Mouse (Mus musculus) gastrocnemius, postnatal 10 days (tissue): ENCODE measurements around the gene Zfp185. TPM values are rescaled to one million over a fixed set of nuclear protein-coding genes. Genes with fewer than 3 reads are reported as not detected.
"Not testable (repeated sequence)": the region's sequence is repeated elsewhere in the genome, so short reads cannot be mapped to it uniquely, and the experiment has no call there.

Experiments used
- DNase-seq: peaks from one replicate; pipeline ENCODE4 v3.0.0; 2021; ENCODE audit warnings: mixed read lengths
- microRNA-seq, 2 experiments: library from miRNA; unstranded; fragments of <30 nt; microRNA quantifications; one replicate each; pipeline ENCODE4 v1.2.0; 2021
- total RNA-seq, 2 experiments: library from RNA; stranded (reverse); gene quantifications; 2 replicates each; pipeline ENCODE4 v1.2.3; 2021

Gene Zfp185
- total RNA-seq, 2 experiments from 2014 or later = 12.5 to 15.7 TPM

GRCm38 (mm10) chrX:73062323-73062722 is 75.2 kb downstream of the Zfp185 start:
- no peak for DNase-seq

- no peak for DNase-seq
Measured at GRCm38 (mm10) chrX:73063512-73064414, 76.6 kb downstream of the Zfp185 start.

GRCm38 (mm10) chrX:73064415-73064793 is 77.3 kb downstream of the Zfp185 start, which contains the start of gene Pnma3:
Gene Pnma3, plus strand, starts transcription at chrX:73064787.
- no peak for DNase-seq

GRCm38 (mm10) chrX:73066765-73067312 is 79.7 kb downstream of the Zfp185 start:
- not testable (repeated sequence) for DNase-seq

Small RNAs within 50 kb of the gene (microRNA-seq; reads per million reads assigned to microRNA genes)
- gene Mir2137 = 0.25 to 0.32 reads per million in 2 experiments

Other genes starting within 250 kb of the Zfp185 start
- gene Gabrq, start 162.2 kb upstream of the Zfp185 start, total RNA-seq = under 1 TPM in 1 of 2 experiments, not detected in 1; 0.12 TPM
- 10 to 100 TPM; 22.0 to 24.4 TPM for gene Cetn2, start 68.9 kb upstream of the Zfp185 start, total RNA-seq
- gene Nsdhl, start 68.8 kb upstream of the Zfp185 start, total RNA-seq = 1 to 10 TPM; 8.9 to 9.0 TPM
- gene Pnma5, start 49.8 kb downstream of the Zfp185 start, total RNA-seq = not detected
- under 1 TPM in 1 of 2 experiments, not detected in 1; 0.12 TPM for gene Pnma3, start 77.4 kb downstream of the Zfp185 start, total RNA-seq
- not detected for gene Xlr4a, start 95.1 kb downstream of the Zfp185 start, total RNA-seq
- under 1 TPM; 0.20 to 0.59 TPM for gene Xlr3a, start 109.8 kb downstream of the Zfp185 start, total RNA-seq
- not detected for gene Gm14685, start 129.7 kb downstream of the Zfp185 start, total RNA-seq
- not detected for gene Xlr5b, start 161.5 kb downstream of the Zfp185 start, total RNA-seq
- gene DXBay18, start 162.1 kb downstream of the Zfp185 start, total RNA-seq = not detected
- not detected for gene Spin2d, start 189.7 kb downstream of the Zfp185 start, total RNA-seq
- 1 to 10 TPM; 6.6 to 8.4 TPM for gene Xlr3b, start 204.9 kb downstream of the Zfp185 start, total RNA-seq
- gene Xlr4b, start 227.0 kb downstream of the Zfp185 start, total RNA-seq = not detected
- gene F8a, start 241.0 kb downstream of the Zfp185 start, total RNA-seq = 1 to 10 TPM; 7.5 to 8.2 TPM